Mouse (Mus musculus) hindbrain, embryonic 13.5 days (tissue): ENCODE data around the gene Gm6899. TPM values are rescaled to one million over a fixed set of nuclear protein-coding genes. Genes with fewer than 3 reads are reported as not detected.

Source experiments
- ATAC-seq: fragments of 200-750 bp; cut with Nextera tagmentation; 2 replicates; pipeline ENCODE4 v1.8.0; 2017; ENCODE audit warnings: moderate TSS enrichment; ENCODE audit not compliant: low FRiP score
- H3K27ac ChIP-seq: fragments of 300-500 bp; sonication (generic); 2 replicates; pipeline ENCODE4 v1.5.1; 2015; ENCODE audit warnings: inconsistent platforms, mild to moderate bottlenecking, moderate library complexity
- H3K27me3 ChIP-seq: fragments of 300-500 bp; sonication (generic); 2 replicates; pipeline ENCODE4 v1.6.1; 2015; ENCODE audit warnings: mild to moderate bottlenecking, inconsistent platforms
- H3K36me3 ChIP-seq: fragments of 300-500 bp; sonication (generic); 2 replicates; pipeline ENCODE4 v1.6.1; 2015; ENCODE audit warnings: mild to moderate bottlenecking, inconsistent platforms
- H3K4me1 ChIP-seq: fragments of 300-500 bp; sonication (generic); replicated peaks from 2 replicates; pipeline ENCODE4 v1.6.1; 2015; ENCODE audit warnings: inconsistent platforms
- H3K4me2 ChIP-seq: fragments of 300-500 bp; sonication (generic); 2 replicates; pipeline ENCODE4 v1.6.1; 2015; ENCODE audit warnings: inconsistent platforms, mild to moderate bottlenecking, moderate library complexity
- H3K4me3 ChIP-seq: fragments of 300-500 bp; sonication (generic); 2 replicates; pipeline ENCODE4 v1.5.1; 2015; ENCODE audit warnings: mild to moderate bottlenecking, inconsistent platforms
- H3K9ac ChIP-seq: fragments of 300-500 bp; sonication (generic); 2 replicates; pipeline ENCODE4 v1.6.1; 2015; ENCODE audit warnings: mild to moderate bottlenecking, inconsistent platforms
- H3K9me3 ChIP-seq: fragments of 300-500 bp; sonication (generic); 2 replicates; pipeline ENCODE4 v1.6.1; 2016; ENCODE audit warnings: inconsistent platforms
- WGBS: fragments of 180-500 bp; shearing (Covaris S2); methylation state at CpG from one replicate; pipeline ENCODE4 v1.1.7; 2015; 5-methylcytosine and 5-hydroxymethylcytosine counted together
- polyA plus RNA-seq: library from polyadenylated mRNA; unstranded; fragments of >200 nt; fragmentation: Nextera tagmentation; extraction: Ambion mirVana; gene quantifications from 2 replicates; pipeline ENCODE4 v1.2.1, GENCODE M21; 2015

Gm6899 gene
- polyA plus RNA-seq, 1 experiment from 2014 or later, result not detected

DNA sequence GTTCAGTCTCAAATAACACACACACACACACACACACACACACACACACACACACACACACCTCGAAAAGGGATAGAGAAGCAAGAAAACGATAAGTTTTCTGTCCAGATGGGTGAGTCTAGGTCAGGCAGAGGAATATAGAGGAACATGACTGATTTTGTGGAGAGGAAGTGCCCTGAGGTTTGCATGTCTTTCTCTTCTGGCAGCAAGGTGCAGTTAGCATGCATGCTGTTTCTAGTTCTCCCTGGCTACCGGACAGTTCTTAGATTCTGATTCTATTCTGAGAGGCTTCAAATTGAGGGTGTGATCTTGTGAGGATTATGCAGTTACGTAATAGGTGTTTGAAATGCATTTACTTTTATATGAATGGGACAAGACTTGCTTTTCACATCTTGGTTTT lies 7.7 kb downstream of the Gm6899 start:
- Histone ChIP-seq H3K4me1 (no peaks in the 10 kb centered on the region), H3K27ac (no peak overlapping the region), H3K27me3 (no peaks in the 10 kb centered on the region), H3K9me3 (no peaks in the 10 kb centered on the region), H3K36me3 (no peaks in the 10 kb centered on the region), H3K4me2 (no peak overlapping the region), H3K4me3 (no peak overlapping the region), H3K9ac (no peak overlapping the region)
- no peak for ATAC-seq
- 93% methylated on average over 4 of the region's 4 CpGs for WGBS

DNA sequence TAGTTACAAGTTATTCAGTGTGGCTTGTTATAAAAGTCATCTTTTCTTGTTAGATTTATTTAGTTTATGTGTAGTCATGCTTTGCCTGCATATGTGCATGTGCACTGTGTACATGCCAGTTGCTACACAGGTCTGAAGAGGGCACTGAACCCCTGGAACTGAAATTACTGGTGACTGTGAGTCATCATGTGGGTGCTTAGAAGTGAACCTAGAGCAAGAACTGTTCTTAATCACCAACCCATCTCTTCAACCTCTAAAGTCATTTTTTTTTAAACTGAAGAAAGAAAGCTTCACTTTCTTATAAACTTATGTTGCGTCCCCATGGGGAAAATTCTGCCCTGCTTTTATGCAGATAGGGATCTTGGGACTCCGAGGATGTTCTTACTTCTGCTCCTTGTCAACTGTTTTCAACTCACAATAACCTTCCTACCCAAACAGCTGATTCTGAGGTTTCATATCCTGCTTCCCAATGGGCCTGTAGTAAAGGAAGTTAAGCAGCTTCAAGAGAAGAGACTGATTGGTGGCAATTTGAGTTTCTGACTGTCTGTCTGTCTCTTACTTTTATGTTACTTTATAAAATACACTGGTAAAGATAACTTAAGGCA lies 8.6 kb downstream of the Gm6899 start:
- WGBS, result 86% methylated on average over 2 of the region's 2 CpGs
- H3K36me3 ChIP-seq, result no peaks in the 10 kb centered on the region
- H3K4me3 ChIP-seq, result no peak overlapping the region
- no peak overlapping the region for H3K4me2 ChIP-seq
- no peaks in the 10 kb centered on the region for H3K4me1 ChIP-seq
- no peaks in the 10 kb centered on the region for H3K27me3 ChIP-seq
- no peak overlapping the region for H3K9ac ChIP-seq
- ATAC-seq, result no peak
- H3K27ac ChIP-seq, result no peak overlapping the region
- no peaks in the 10 kb centered on the region for H3K9me3 ChIP-seq

DNA sequence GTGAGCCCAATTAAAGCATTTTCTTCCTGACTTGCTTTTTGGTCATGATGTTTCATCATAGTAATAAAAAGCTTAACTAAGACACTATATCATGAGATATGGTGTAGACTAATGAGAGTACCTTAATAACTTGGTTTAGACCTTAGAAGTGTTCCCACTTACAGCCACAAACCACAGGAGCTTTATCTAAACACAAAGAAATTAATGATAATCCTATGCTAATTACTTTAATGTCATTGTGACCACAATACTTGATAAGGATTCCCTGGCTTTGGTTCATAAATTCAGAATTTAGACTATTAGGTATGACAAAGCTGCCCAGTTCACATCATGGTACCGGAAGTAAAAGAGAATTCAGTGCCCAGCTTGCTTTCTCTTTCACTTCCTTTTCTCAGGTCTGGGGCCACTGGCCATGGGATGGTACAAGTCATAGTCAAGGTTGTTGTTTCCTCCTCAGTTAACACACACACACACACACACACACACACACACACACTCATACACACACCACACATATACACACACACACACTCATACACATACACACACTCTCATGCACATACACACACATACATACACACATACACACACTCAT lies 11.1 kb downstream of the Gm6899 start:
- no peaks in the 10 kb centered on the region for H3K27me3 ChIP-seq
- H3K4me3 ChIP-seq, result no peak overlapping the region
- no peaks in the 10 kb centered on the region for H3K36me3 ChIP-seq
- no peak overlapping the region for H3K9ac ChIP-seq
- ATAC-seq, result no peak
- no peak overlapping the region for H3K27ac ChIP-seq
- H3K9me3 ChIP-seq, result no peaks in the 10 kb centered on the region
- WGBS, result 79% methylated on average over 1 of the region's 1 CpGs
- H3K4me1 ChIP-seq, result no peaks in the 10 kb centered on the region
- no peak overlapping the region for H3K4me2 ChIP-seq

DNA sequence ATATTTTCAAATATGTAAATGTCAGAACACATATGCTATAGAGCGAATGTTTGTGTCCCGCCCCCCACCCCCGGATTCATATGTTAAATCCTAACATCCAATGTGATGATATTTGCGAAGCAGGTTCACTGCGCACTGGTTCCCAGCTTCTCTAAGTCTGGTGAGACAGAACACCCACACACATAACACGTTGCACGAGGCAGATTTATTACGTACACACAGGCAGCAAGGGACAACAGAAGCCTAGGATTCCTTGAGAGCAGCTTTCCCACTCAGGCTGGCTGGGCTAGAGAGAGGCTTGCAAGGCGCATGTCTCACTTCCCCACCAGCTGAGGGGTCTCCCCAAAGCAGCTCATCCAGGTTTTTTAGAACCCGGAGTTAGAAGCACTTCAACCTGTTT lies 15.8 kb downstream of the Gm6899 start:
- Histone ChIP-seq H3K4me2 (no peak overlapping the region), H3K4me1 (no peaks in the 10 kb centered on the region), H3K9ac (no peak overlapping the region), H3K36me3 (no peaks in the 10 kb centered on the region), H3K27ac (no peak overlapping the region), H3K27me3 (no peaks in the 10 kb centered on the region), H3K9me3 (no peaks in the 10 kb centered on the region), H3K4me3 (no peak overlapping the region)
- no peak for ATAC-seq
- WGBS, result 79% methylated on average over 10 of the region's 10 CpGs

DNA sequence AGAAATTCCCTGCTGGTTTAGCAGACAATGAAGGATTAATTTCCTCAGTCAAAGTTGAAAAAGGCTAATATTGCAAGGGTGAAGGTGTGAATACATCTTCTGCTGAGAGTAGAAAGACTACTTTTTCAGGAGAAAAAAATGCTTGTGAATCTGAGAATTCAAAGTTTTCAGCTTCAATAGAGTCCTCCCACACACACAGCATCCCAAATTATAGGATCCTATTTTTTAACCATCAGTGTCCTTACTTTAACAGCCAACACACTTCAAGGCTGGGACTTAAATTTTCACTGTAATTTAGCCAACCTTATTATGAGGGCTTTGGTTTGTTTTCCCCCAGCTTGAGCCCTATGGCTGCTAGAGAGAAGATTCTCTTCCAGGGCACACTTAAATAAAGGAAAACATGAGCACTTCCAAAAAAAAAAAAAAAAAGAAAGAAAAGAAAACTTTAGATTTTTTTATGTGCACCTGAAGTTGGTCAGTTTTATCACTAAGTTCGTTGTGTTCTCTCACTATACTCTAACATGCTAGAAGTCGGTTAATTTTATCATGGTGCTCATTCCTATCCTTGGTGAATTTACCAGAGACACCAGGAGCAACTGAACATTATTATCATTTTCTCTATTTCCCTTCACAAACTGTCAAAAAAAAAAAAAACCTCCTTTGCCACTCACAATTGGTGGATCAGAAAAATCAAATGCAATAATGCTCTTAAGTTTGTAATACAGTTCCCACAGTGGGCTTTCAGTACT lies 25.6 kb downstream of the Gm6899 start:
- Histone ChIP-seq H3K4me1 (no peaks in the 10 kb centered on the region), H3K9me3 (no peaks in the 10 kb centered on the region), H3K27ac (no peak overlapping the region), H3K4me2 (no peak overlapping the region), H3K36me3 (no peaks in the 10 kb centered on the region), H3K9ac (no peak overlapping the region), H3K27me3 (no peaks in the 10 kb centered on the region), H3K4me3 (no peak overlapping the region)
- ATAC-seq, result no peak
- WGBS, result 96% methylated on average over 2 of the region's 2 CpGs

GRCm38 (mm10) chr11:26622727-26623126 lies 29.7 kb downstream of the Gm6899 start:
- H3K27ac ChIP-seq, result no peak overlapping the region
- H3K9ac ChIP-seq, result no peak overlapping the region
- H3K9me3 ChIP-seq, result no peaks in the 10 kb centered on the region
- H3K4me2 ChIP-seq, result no peak overlapping the region
- WGBS, result 86% methylated on average over 5 of the region's 5 CpGs
- H3K4me1 ChIP-seq, result no peaks in the 10 kb centered on the region
- H3K27me3 ChIP-seq, result no peaks in the 10 kb centered on the region
- ATAC-seq, result no peak
- no peaks in the 10 kb centered on the region for H3K36me3 ChIP-seq
- no peak overlapping the region for H3K4me3 ChIP-seq

DNA sequence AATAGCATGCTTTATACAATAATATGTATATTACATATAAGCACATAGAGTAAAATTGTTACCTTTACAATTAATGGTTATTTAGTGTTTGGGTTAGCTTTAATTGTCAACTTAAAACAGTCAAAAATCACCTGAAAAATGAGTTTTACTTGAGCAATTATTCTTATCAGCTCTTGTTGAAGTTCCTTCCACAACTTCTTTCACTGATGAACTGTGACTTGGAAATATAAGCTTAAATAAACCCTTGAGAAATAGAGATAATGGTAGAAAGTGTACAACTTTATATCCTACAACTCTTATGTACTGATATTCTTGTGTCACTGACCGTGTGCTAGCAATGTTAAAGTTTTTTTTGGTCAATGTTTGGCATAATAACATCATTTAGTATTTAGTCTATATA lies 43.2 kb downstream of the Gm6899 start:
- Histone ChIP-seq H3K4me1 (no peaks in the 10 kb centered on the region), H3K9ac (no peak overlapping the region), H3K4me3 (no peak overlapping the region), H3K4me2 (no peak overlapping the region), H3K9me3 (no peaks in the 10 kb centered on the region), H3K27ac (no peak overlapping the region), H3K27me3 (no peaks in the 10 kb centered on the region), H3K36me3 (no peaks in the 10 kb centered on the region)
- whole genome bisulfite sequencing, result 89% methylated on average over 1 of the region's 1 CpGs
- no peak for ATAC-seq

- H3K4me1 ChIP-seq, result no peaks in the 10 kb centered on the region
- ATAC-seq, result no peak
- 0 out of 2 replicates have a peak, but pooled peaks cover 9% of the 10 kb centered on the region for H3K9me3 ChIP-seq
These were observed 47.3 kb downstream of the Gm6899 start for GRCm38 (mm10) chr11:26640314-26640785.

DNA sequence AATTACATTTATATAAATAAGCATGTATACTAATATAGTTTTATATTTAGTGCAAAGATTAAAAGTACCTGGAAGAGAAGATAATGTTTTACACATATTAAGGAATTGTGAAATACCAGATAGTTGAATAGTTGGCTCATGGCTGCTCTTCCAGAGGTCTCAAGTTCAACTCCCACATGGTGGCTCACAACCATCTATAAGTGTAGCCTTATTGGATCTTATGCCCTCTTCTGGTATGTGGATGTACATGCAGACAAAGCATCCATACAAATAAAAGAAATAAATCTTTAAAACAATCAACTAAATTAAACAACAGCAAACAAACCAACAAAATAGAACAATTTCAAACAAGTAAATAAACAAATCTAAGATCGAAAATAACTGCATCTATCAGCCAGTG lies 49.1 kb downstream of the Gm6899 start:
- Histone ChIP-seq H3K36me3 (no peaks in the 10 kb centered on the region), H3K4me3 (no peak overlapping the region), H3K4me2 (no peak overlapping the region), H3K9me3 (0 out of 2 replicates have a peak, but pooled peaks cover 9% of the 10 kb centered on the region), H3K9ac (no peak overlapping the region), H3K4me1 (no peaks in the 10 kb centered on the region), H3K27ac (no peak overlapping the region), H3K27me3 (no peaks in the 10 kb centered on the region)
- WGBS, result 97% methylated on average over 1 of the region's 1 CpGs
- no peak for ATAC-seq

More at GRCm38 (mm10) chr11:26640314-26640785, 47.3 kb downstream of the Gm6899 start:
- Histone ChIP-seq H3K9ac (no peak overlapping the region), H3K27me3 (no peaks in the 10 kb centered on the region), H3K4me3 (no peak overlapping the region), H3K4me2 (no peak overlapping the region), H3K36me3 (no peaks in the 10 kb centered on the region), H3K27ac (no peak overlapping the region)
- WGBS, result 75% methylated on average over 8 of the region's 8 CpGs

Other genes with a start within 250 kb of the Gm6899 start
- gene Fancl, start 207.1 kb upstream of the Gm6899 start, polyA plus RNA-seq, result 13.2 and 14.7 TPM in 2 replicates
- 3.9 and 5.0 TPM in 2 replicates for gene Vrk2, start 758 bp downstream of the Gm6899 start, polyA plus RNA-seq